Mouse (Mus musculus) splenic B cell, adult 2 months (primary cell): Measurements from ENCODE around the gene Iqcg.

Source experiments
- DNase-seq: peaks from one replicate; pipeline ENCODE4 v3.0.0-alpha.2; 2011; ENCODE audit warnings: low read depth, low spot score
- H3K27me3 ChIP-seq: 2 replicates; pipeline ENCODE4 v1.6.1; 2012; ENCODE audit warnings: mild to moderate bottlenecking, low read length, moderate library complexity, mixed read lengths; ENCODE audit not compliant: control insufficient read depth, poor library complexity, insufficient read depth, severe bottlenecking
- H3K36me3 ChIP-seq: 2 replicates; pipeline ENCODE4 v1.6.1; 2012; ENCODE audit warnings: mild to moderate bottlenecking, low read length, moderate library complexity, mixed read lengths; ENCODE audit not compliant: control insufficient read depth, poor library complexity, insufficient read depth, severe bottlenecking

Gene Iqcg

GRCm38 (mm10) chr16:33056095-33056785 is at the start of gene Iqcg, which contains the start of gene Rpl35a:
Gene Iqcg, minus strand, starts transcription at chr16:33056218.
Gene Rpl35a, plus strand, starts transcription at chr16:33056453.
- H3K36me3 ChIP-seq = peaks cover 3% of the 10 kb centered on the region
- no peaks in the 10 kb centered on the region for H3K27me3 ChIP-seq
- DNase-seq = peak; percentile 92

- no peaks in the 10 kb centered on the region for H3K36me3 ChIP-seq
- no peaks in the 10 kb centered on the region for H3K27me3 ChIP-seq
- DNase-seq = no peak
Observed at GRCm38 (mm10) chr16:33085666-33086065, 29.6 kb upstream of the Iqcg start.

- Histone ChIP-seq H3K36me3 (no peaks in the 10 kb centered on the region), H3K27me3 (no peaks in the 10 kb centered on the region)
- no peak for DNase-seq
Observed at GRCm38 (mm10) chr16:33083996-33084395, 28.0 kb upstream of the Iqcg start.

- Histone ChIP-seq H3K36me3 (no peaks in the 10 kb centered on the region), H3K27me3 (no peaks in the 10 kb centered on the region)
- DNase-seq = no peak
Observed at GRCm38 (mm10) chr16:33082951-33083350, 26.9 kb upstream of the Iqcg start.

GRCm38 (mm10) chr16:33080063-33080462 is 24.0 kb upstream of the Iqcg start:
- no peaks in the 10 kb centered on the region for H3K27me3 ChIP-seq
- DNase-seq = no peak
- H3K36me3 ChIP-seq = no peaks in the 10 kb centered on the region

- Histone ChIP-seq H3K27me3 (no peaks in the 10 kb centered on the region), H3K36me3 (no peaks in the 10 kb centered on the region)
- no peak for DNase-seq
Observed at GRCm38 (mm10) chr16:33077069-33077627, 21.1 kb upstream of the Iqcg start.

- no peaks in the 10 kb centered on the region for H3K27me3 ChIP-seq
- DNase-seq = no peak
- H3K36me3 ChIP-seq = no peaks in the 10 kb centered on the region
Observed at GRCm38 (mm10) chr16:33076078-33076477, 20.1 kb upstream of the Iqcg start.

- peak; percentile 27 for DNase-seq
- Histone ChIP-seq H3K27me3 (no peaks in the 10 kb centered on the region), H3K36me3 (no peaks in the 10 kb centered on the region)
Observed at GRCm38 (mm10) chr16:33074967-33075366, 18.9 kb upstream of the Iqcg start.

GRCm38 (mm10) chr16:33072871-33073557 is 17.0 kb upstream of the Iqcg start:
- Histone ChIP-seq H3K36me3 (no peaks in the 10 kb centered on the region), H3K27me3 (no peaks in the 10 kb centered on the region)
- peak; percentile 76 for DNase-seq

GRCm38 (mm10) chr16:33070928-33071327 is 14.9 kb upstream of the Iqcg start:
- no peaks in the 10 kb centered on the region for H3K36me3 ChIP-seq
- no peaks in the 10 kb centered on the region for H3K27me3 ChIP-seq
- no peak for DNase-seq

GRCm38 (mm10) chr16:33064636-33065035 is 8.6 kb upstream of the Iqcg start:
- Histone ChIP-seq H3K36me3 (no peaks in the 10 kb centered on the region), H3K27me3 (no peaks in the 10 kb centered on the region)
- no peak for DNase-seq

GRCm38 (mm10) chr16:33063267-33063666 is 7.2 kb upstream of the Iqcg start:
- Histone ChIP-seq H3K36me3 (peaks cover 2% of the 10 kb centered on the region; the same call in 1 of the 2 replicates), H3K27me3 (no peaks in the 10 kb centered on the region)
- DNase-seq = no peak

GRCm38 (mm10) chr16:33062682-33063131 is 6.7 kb upstream of the Iqcg start:
- peaks cover 3% of the 10 kb centered on the region for H3K36me3 ChIP-seq
- no peak for DNase-seq
- no peaks in the 10 kb centered on the region for H3K27me3 ChIP-seq

GRCm38 (mm10) chr16:33062024-33062681 is 6.1 kb upstream of the Iqcg start, which contains the start of gene Lmln:
Gene Lmln, plus strand, starts transcription at chr16:33062521.
- H3K27me3 ChIP-seq = no peaks in the 10 kb centered on the region
- H3K36me3 ChIP-seq = peaks cover 3% of the 10 kb centered on the region
- DNase-seq = peak; percentile 86

- Histone ChIP-seq H3K36me3 (peaks cover 3% of the 10 kb centered on the region), H3K27me3 (no peaks in the 10 kb centered on the region)
- no peak for DNase-seq
Observed at GRCm38 (mm10) chr16:33061400-33061799, 5.4 kb upstream of the Iqcg start.
